Mouse (Mus musculus) CH12.LX (cell line): ENCODE data around the gene Fance.

ENCODE experiments used
- CTCF ChIP-seq, 2 experiments: IDR thresholded peaks in 1 of 2; conservative IDR thresholded peaks in 1 of 2; 2 replicates each; pipeline ENCODE4 v1.5.1; 2011 to 2012; ENCODE audit warnings: low read depth in 2 of 2, low read length in 2 of 2, improper control_type of control experiment in 1 of 2, inconsistent platforms in 1 of 2, mild to moderate bottlenecking in 1 of 2, moderate library complexity in 1 of 2
- EP300 ChIP-seq: IDR thresholded peaks from 2 replicates; pipeline ENCODE4 v1.6.1; 2011; ENCODE audit warnings: low read length, improper control_type of control experiment
- HCFC1 ChIP-seq: IDR thresholded peaks from 2 replicates; pipeline ENCODE4 v1.6.1; 2012; ENCODE audit warnings: low read depth, mild to moderate bottlenecking, inconsistent platforms, low read length, improper control_type of control experiment
- MAFK ChIP-seq: IDR thresholded peaks from 2 replicates; pipeline ENCODE4 v1.6.1; 2011; ENCODE audit warnings: low read length, improper control_type of control experiment; ENCODE audit not compliant: insufficient replicate concordance
- MXI1 ChIP-seq: IDR thresholded peaks from 2 replicates; pipeline ENCODE4 v1.6.1; 2011; ENCODE audit warnings: mild to moderate bottlenecking, low read depth, low read length, improper control_type of control experiment
- MYC ChIP-seq: IDR thresholded peaks from 2 replicates; pipeline ENCODE4 v1.6.1; 2011; ENCODE audit warnings: low read depth, mild to moderate bottlenecking, improper control_type of control experiment, low read length
- NELFE ChIP-seq: IDR thresholded peaks from 2 replicates; pipeline ENCODE4 v1.6.1; 2011; ENCODE audit warnings: low read depth, low read length, improper control_type of control experiment
- POLR2A ChIP-seq: IDR thresholded peaks from 2 replicates; pipeline ENCODE4 v1.6.1; 2011; ENCODE audit warnings: low read depth, mild to moderate bottlenecking, improper control_type of control experiment, low read length
- POLR2AphosphoS2 ChIP-seq: IDR thresholded peaks from 2 replicates; pipeline ENCODE4 v1.6.1; 2011; ENCODE audit warnings: low read depth, low read length, improper control_type of control experiment
- UBTF ChIP-seq: IDR thresholded peaks from 2 replicates; pipeline ENCODE4 v1.6.1; 2012; ENCODE audit warnings: low read depth, mild to moderate bottlenecking, inconsistent platforms, low read length, improper control_type of control experiment, moderate library complexity
- ZC3H11A ChIP-seq: IDR thresholded peaks from 2 replicates; pipeline ENCODE4 v1.6.1; 2012; ENCODE audit warnings: low read depth, mild to moderate bottlenecking, inconsistent platforms, low read length, improper control_type of control experiment
- ZMIZ1 ChIP-seq: IDR thresholded peaks from 2 replicates; pipeline ENCODE4 v1.6.1; 2012; ENCODE audit warnings: low read depth, mild to moderate bottlenecking, inconsistent platforms, low read length, improper control_type of control experiment

DNA sequence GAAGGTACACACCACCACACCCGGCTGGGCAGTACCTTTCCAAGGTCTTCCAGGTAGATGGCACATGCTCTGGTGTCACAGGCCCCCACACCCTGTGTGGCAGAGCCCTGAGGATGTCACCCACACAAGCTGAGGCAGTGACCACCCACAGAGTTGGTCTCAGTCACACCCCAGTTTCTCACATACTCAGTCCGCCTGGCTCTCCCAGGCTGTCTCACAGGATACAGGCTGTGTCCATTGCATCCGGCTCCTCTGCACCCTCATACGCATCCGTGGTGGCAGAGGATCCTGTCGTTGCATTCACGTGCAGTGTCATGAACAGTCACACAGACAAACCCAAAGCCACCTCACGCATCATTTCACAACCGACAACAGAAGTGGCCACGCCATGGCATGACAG, 34.0 kb downstream of the Fance start:
- TF ChIP-seq CTCF (conservative IDR thresholded peaks at IDR 0.05 in 1 of 2, IDR thresholded peaks at IDR 0.05 in 1 of 2; ENCODE audit: low read depth in 2 of 2, low read length in 2 of 2) (no peak), MAFK (no peak), ZC3H11A (no peak), NELFE (no peak), POLR2AphosphoS2 (no peak), POLR2A (no peak), ZMIZ1 (no peak), UBTF (no peak), MXI1 (no peak), HCFC1 (no peak), EP300 (no peak), MYC (no peak)
